Comparison of ENCODE assay signal across 13 mouse cellular contexts in genomic region chr4:128483891-128484290, GRCm38 (mm10).
"Had no signal": no experiment of that assay in that cellular context is flagged by ENCODE, and none has a peak within 500 bp of the region (broad histone marks: within the 10 kb centered on the region; RNA-seq: fewer than 3 reads in every experiment).

No protein-coding gene starts in this region.

- DNase-seq: kidney, postnatal 36 days; layer of hippocampus, postnatal 36 days; liver; lung, adult 18-20 months; lung, postnatal 10 days; lung, postnatal 36 days; midbrain, embryonic 14.5 days; right cerebral cortex, adult 18-20 months; right cerebral cortex, postnatal 14 days; right cerebral cortex, postnatal 4 days; thymus, adult 2 months; thymus, postnatal 14 days; thymus, postnatal 4 days had no signal
